Mouse (Mus musculus) gonadal fat pad, adult 2 months (tissue): ENCODE measurements at regions not wholly inside any gene's neighbourhood (a gene's known extent, or its start where the extent isn't known, plus 50 kb on each side); places are given as distances from the start of the nearest gene placed in this dataset.

ENCODE experiments used
- DNase-seq: peaks from one replicate; pipeline ENCODE4 v3.0.0-alpha.2; 2012; ENCODE audit warnings: low read depth

DNA sequence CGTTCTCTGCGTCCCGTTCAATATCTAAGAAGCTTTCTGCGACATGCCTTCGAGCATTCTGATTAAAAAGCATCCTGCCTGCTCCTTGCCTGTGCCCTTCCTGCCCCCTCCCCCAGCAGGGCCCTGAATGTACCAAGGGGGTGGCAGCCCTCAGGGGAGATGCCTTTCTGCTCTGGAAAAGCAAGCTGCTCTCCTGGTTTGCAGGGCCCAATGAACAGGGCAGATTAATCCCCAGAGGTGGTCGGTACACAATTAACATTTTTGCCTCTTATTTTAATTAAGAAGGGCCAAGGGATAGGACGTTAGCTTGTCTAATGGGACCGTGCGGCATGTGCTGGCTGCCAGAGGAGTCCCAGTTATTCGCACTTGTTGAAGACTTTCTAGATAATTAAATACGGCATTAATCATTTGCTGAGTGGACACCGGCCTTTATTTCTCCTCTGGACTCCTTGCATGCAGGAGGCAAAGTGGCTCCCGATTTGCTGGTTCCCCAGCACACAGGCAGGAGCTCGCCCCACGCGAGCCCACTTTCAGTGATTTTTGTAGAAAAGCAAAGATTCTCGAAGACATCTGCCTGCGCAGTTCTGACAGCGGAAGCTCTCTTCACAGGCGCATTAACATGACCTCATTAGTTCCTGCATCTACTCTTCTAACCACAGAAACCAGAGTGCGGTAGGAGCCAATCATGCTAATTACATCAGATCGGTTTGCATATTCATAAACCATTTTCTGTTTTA is 336.8 kb upstream of the 4930535I16Rik start:
- DNase-seq, result no peak

GRCm38 (mm10) chr4:124241600-124241999 is 323.8 kb upstream of the 4930535I16Rik start:
- DNase-seq, result no peak

DNA sequence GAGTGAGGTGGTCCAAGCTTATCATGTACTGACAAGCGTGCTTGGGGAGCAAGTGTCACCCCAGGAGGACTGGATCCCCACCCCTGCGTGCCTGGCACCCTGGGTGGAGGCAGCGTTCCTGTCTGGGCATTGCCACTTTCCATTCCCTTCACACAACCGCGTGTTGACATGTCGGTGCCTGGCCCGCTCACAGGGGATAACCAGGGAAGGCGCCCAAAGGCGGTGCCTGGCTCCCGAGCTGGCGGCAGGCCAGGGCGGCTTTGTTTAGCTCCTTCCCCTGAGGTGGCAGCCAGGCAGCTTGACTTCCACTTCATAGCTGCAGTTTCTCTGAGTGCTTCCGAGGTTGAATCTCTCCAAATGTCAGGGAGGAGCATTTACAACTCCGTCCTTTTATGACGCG is 318.7 kb upstream of the 4930535I16Rik start:
- no peak for DNase-seq

DNA sequence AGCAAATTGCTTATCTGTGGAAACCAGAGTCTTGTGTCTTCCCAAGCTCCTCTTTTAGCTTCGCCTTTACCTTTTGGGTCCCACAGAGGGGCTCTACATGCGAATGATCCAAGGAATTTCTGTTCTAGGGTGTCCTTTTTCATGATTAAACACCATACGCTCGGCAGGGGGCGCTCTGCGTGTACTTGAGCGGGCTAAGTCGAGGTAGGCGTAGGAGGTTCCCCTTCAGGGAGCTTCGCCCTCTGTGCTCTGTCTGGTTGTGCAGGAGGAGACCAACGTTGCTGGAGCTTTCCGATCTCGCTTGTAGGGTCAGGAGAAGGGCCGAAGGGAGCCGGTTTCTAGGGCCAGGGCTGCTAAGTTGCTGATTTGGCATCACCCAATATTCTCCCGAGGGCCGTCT is 310.7 kb upstream of the 4930535I16Rik start:
- DNase-seq, result no peak

- peak; percentile 98 for DNase-seq
Measured at GRCm38 (mm10) chr4:124223646-124224500, 306.1 kb upstream of the 4930535I16Rik start.

GRCm38 (mm10) chr4:124221736-124222135 is 303.9 kb upstream of the 4930535I16Rik start:
- DNase-seq, result peak; percentile 84

DNA sequence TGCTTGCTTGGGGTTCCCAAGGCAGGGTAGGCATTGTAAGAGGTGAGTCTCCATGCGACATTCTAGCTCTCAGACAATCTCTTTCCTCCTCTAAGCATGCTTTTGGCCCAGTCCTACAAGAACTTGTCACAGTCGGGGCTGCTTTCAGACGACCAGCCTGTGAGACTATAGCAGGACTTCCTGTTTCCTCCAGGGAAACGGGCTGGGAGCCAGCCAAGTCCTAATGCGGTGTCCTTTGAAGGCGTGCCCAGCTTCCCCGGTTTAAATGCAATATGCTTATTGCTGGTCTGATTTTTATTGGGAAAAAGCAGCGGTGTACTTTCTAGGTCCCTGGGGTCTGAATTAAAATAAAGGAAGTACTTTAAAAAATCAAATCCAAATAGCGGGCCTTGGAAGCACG is 299.4 kb upstream of the 4930535I16Rik start:
- DNase-seq, result no peak

DNA sequence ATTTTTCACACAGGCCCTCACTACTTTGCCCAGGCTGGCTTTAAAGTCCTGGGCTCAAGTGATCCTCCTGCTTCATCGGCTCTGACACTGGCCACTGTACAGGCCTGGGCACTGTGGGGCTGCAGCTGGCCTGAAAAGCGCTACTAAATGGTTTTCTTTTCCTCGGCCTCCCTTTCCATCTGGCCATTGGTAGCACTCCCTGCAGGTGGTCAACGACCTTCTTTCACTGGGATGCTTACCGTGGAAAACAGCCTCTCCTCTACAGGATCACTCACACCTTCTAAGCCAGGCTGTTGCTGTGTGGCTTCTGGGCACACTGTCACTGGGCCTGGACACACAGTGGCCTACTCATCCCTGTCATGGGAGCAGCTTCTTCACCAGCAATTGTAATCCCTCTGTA is 298.5 kb upstream of the 4930535I16Rik start:
- DNase-seq, result no peak

GRCm38 (mm10) chr4:124215077-124215476 is 297.3 kb upstream of the 4930535I16Rik start:
- no peak for DNase-seq

DNA sequence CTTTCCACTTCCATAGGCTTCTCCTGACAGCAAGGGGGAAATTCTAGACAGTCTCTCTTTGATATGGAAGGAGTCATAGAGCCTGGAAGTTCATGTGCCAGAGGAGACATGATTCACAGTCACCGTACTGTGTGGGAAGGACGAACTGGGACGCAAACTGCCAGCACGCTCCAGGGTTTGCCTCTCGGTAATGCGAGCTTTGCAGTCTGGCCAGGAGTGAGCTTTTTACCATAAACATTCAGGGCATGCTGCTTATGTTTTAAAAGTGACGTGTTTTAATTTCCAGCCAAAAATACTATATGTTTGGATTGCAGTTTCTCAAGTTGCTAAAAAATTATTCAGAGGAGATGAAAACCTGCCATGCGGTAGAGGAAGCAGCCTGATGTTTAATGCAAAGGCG is 292.3 kb upstream of the 4930535I16Rik start:
- no peak for DNase-seq

GRCm38 (mm10) chr4:124206480-124206879 is 288.7 kb upstream of the 4930535I16Rik start:
- no peak for DNase-seq

GRCm38 (mm10) chr4:124203736-124204135 is 285.9 kb upstream of the 4930535I16Rik start:
- no peak for DNase-seq

DNA sequence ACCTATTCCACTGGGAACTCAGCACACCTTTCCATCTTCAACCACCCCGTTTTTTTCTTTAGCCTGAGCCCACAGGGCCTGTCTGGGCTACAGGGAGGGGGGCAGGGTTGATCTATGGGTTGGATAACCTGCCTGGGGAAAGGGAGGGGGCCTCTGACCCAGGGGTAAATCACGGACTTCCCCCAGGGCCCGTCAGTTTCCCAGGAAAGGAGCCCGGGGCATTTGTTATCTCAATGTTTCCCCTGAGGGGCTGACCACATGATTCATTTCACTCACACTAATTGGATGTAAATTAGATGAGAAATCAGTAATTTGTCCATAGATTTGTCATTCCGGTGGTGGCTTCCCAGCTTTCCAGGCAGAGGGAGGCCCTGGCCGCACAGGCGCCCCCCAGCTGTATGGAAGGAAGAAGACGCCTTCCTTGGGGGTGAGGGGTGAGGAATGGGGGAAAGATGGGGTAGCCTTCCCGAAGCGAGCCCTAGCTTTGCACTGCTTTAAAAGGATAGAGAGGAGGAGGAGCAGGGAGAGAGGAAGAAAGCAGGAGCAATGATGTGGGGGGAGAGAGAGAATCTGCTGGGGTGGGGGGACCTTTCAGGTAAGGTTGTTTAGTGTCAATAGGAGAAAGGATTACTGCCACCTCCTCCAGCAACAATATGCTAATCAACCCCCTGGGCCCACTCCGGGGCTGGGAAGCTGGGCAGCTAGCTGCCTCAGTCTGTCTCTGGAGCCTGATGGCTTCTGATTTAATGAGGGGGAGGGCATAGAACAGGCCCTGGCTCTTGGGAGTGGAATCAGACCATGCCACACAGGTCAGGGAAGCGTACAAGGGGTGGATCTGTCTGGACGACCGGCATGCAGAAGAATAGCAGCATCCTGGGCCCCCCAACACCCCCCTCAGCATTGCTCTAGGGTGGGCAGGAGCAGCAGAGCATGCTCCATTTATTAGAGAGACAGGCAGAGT is 282.3 kb upstream of the 4930535I16Rik start:
- DNase-seq, result no peak

DNA sequence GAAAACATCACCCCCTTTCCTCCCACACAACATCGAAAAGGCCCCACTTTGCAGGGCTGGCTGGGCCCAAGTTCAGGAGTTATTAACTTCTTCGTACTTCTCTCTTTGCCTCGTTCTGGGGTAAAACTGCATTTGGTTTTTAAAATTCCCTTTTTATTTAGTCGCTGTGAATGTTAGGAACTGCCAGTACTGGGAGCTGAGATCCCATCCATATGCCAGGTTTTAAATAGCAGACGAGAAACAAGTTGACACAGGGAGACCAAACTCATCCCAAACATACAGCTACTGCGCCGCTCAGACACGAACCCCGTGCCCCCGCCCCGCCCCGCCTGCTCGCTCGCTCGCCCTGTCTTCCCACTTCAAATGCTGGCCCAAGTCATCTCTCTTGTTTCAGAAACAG is 281.0 kb upstream of the 4930535I16Rik start:
- DNase-seq, result no peak

DNA sequence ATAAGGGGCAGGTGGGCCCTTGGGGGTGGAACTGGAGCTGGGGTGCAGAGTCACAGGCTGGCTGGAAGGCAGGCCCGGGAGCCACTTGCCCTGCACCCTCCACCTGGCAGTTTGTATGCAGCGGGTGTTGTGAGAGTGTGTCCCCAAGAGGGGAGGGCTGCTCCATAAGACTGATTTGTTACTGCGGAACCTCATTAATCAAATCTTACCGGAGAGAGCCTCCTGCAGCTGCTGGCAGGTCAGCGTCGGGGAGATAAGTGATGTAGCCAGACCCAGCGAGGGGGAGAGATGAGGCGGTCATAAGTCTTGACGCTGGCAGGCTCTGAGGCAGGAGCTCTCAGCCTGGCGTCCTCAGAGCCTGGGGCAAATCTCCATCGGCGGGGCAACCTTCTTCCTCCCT is 278.9 kb upstream of the 4930535I16Rik start:
- DNase-seq, result no peak

DNA sequence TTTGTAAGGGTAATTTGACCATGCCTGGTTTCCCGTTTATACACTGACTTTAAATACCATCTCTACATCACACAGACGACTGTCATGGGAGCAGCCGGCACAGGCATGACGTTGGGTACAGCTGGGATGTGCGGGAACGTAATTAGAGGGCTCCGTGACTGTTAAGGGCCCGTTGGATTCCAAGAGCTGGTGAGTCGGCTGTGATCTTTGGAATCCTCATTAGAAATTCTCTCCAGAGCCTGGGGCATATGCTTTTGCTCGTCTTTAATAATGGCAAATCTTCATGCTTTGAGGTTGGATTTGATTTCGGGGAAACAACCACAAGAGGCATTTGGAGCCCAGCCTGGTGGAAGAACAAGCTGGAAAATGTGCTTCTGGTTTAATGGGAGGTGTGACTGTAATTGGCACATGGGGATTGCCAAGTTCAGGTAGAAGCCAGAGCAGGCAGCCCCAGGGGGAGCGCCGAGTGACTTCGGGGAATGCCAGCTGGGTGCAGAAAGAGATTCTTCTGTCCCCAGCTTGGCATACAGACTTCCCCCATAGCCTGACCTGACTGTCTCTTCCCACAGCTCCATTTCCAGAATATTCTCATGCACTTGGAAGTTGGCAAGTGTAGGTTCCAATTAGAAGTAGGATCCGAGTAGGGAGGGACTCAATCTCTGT is 275.4 kb upstream of the 4930535I16Rik start:
- DNase-seq, result no peak

DNA sequence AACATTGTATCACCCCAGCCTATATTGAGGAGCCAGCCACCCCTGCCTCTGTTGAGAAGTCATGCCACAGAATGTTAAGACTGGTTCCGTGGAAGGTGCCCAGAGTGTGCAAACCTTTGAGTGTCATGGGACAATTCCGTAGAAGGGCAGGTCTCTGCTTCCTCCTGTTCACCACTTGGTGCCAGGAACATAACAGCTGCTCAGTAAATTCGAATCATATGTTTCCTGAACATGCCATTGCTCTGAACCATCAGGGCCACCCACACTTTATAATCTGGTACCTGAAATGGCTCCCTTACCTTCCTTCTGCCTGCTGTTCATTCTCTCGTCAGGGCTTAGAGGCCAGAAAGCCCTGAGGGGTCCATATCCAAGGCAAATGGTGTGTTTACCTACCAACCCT is 273.0 kb upstream of the 4930535I16Rik start:
- DNase-seq, result no peak

DNA sequence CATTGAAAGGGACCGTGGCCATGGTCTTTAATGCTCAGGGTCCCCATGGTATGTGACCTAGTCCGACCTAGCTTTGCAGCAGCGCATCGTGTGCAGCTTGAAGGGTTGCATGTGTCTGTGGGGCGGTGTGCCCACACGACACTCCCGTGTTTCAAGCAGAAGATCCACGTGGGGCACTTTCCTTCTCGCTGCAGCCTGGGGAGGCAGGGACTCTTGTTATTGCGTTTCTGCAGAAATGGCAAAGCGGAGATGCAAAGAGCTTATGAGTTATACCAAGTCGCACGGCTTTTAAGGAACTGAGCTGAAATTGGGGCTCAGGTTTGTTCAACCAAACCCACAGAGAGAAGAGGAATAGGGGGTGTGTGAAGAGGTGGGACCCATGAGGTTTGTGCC is 272.2 kb upstream of the 4930535I16Rik start:
- DNase-seq, result no peak

GRCm38 (mm10) chr4:124189352-124189992 is 271.6 kb upstream of the 4930535I16Rik start:
- no peak for DNase-seq

GRCm38 (mm10) chr4:124187108-124187507 is 269.3 kb upstream of the 4930535I16Rik start:
- DNase-seq, result no peak

DNA sequence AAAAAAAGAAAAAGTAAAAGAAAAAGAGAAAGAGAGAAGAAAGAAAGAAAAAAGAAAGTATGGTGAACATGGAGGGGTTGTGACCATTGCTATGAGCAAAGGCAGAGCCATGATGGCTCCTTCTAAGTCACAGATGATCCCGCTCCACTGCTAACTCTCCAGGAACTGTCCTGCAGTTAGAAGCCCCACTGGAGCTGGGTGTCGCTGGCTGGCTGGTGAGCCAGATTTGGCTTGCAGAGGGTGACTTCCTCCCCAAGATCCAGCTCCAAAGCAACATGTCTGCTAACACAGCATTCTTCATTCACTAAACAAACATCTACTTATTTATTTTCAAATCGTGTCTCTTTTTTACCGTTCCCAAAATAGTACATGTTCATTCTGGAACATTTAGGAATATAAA is 263.5 kb upstream of the 4930535I16Rik start:
- no peak for DNase-seq
